8 mouse cellular contexts compared by ENCODE assay signal in genomic region chr17:28256651-28257328, GRCm38 (mm10). TPM values are rescaled to one million over a fixed set of nuclear protein-coding genes. Genes with fewer than 3 reads are reported as not detected.
DNase-seq lines count a peak whose midpoint lies in the region; ATAC-seq lines count a peak whose summit lies in the region.

No protein-coding gene starts in this region.

- no peak overlapping the region for H3K4me3 ChIP-seq in midbrain, embryonic 15.5 days
- no peak overlapping the region for H3K4me3 ChIP-seq in midbrain, embryonic 16.5 days (ENCODE audit: low read depth, low read length)
- no peak overlapping the region for H3K4me3 ChIP-seq in embryonic facial prominence, embryonic 10.5 days
- no peak overlapping the region for H3K4me3 ChIP-seq in limb, embryonic 11.5 days (ENCODE audit: low read depth, low read length)

- no peaks in the 10 kb centered on the region for H3K36me3 ChIP-seq in midbrain, embryonic 15.5 days (replicated peaks)
- H3K36me3 ChIP-seq in midbrain, embryonic 16.5 days (ENCODE audit: control insufficient read depth, insufficient read depth, low read length), result no peaks in the 10 kb centered on the region
- peaks cover 18% of the 10 kb centered on the region for H3K36me3 ChIP-seq in embryonic facial prominence, embryonic 10.5 days (replicated peaks)
- peaks cover 2% of the 10 kb centered on the region; the same call in 1 of the 2 replicates for H3K36me3 ChIP-seq in limb, embryonic 11.5 days (ENCODE audit: control insufficient read depth, insufficient read depth, low read length)

- no peaks in the 10 kb centered on the region for H3K9me3 ChIP-seq in midbrain, embryonic 15.5 days
- H3K9me3 ChIP-seq in midbrain, embryonic 16.5 days (replicated peaks; ENCODE audit: control insufficient read depth, low read length, poor library complexity, severe bottlenecking), result no peaks in the 10 kb centered on the region
- H3K9me3 ChIP-seq in embryonic facial prominence, embryonic 10.5 days, result peaks cover 9% of the 10 kb centered on the region; the same call in 1 of the 2 replicates
- no peaks in the 10 kb centered on the region for H3K9me3 ChIP-seq in limb, embryonic 11.5 days (ENCODE audit: control insufficient read depth, low read length)

- DNase-seq in embryonic facial prominence, embryonic 10.5 days (ENCODE audit: low spot score), result peak; percentile 57
- peak; percentile 70 for DNase-seq in heart, postnatal 25 days (ENCODE audit: low spot score)
- DNase-seq in limb, embryonic 11.5 days (ENCODE audit: low spot score), result peak; percentile 55
- DNase-seq in monocyte, adult 2 months (ENCODE audit: low read depth in 1 of 2, low spot score in 2 of 2), result peak; percentile 59 to 65
- no peak for DNase-seq in right cerebral cortex, postnatal 4 days
- no peak for DNase-seq in right cerebral cortex, adult 18-20 months

- no peak overlapping the region for H3K9ac ChIP-seq in midbrain, embryonic 15.5 days
- H3K9ac ChIP-seq in midbrain, embryonic 16.5 days (ENCODE audit: low read depth, low read length), result no peak overlapping the region
- no peak overlapping the region for H3K9ac ChIP-seq in limb, embryonic 11.5 days (ENCODE audit: low read length)

- H3K4me2 ChIP-seq in midbrain, embryonic 15.5 days, result no peak overlapping the region
- no peak overlapping the region for H3K4me2 ChIP-seq in midbrain, embryonic 16.5 days (ENCODE audit: low read length)
- H3K4me2 ChIP-seq in limb, embryonic 11.5 days (ENCODE audit: low read depth, severe bottlenecking), result 0 out of 2 replicates have a peak overlapping the region, but pooled peaks have one; percentile 2

- 0 out of 2 replicates have a peak overlapping the region, but pooled peaks have one; percentile 35 for H3K27ac ChIP-seq in midbrain, embryonic 15.5 days
- H3K27ac ChIP-seq in midbrain, embryonic 16.5 days (ENCODE audit: low read length), result no peak overlapping the region
- peak overlapping the region; percentile 77 for H3K27ac ChIP-seq in embryonic facial prominence, embryonic 10.5 days (replicated peaks)
- peak overlapping the region; percentile 80 for H3K27ac ChIP-seq in limb, embryonic 11.5 days (replicated peaks; ENCODE audit: low read depth, low read length)

- H3K27me3 ChIP-seq in midbrain, embryonic 15.5 days (replicated peaks), result no peaks in the 10 kb centered on the region
- no peaks in the 10 kb centered on the region for H3K27me3 ChIP-seq in midbrain, embryonic 16.5 days (ENCODE audit: control insufficient read depth, insufficient read depth, low read depth, low read length)
- no peaks in the 10 kb centered on the region for H3K27me3 ChIP-seq in embryonic facial prominence, embryonic 10.5 days (replicated peaks; ENCODE audit: low read depth, poor library complexity, severe bottlenecking)
- no peaks in the 10 kb centered on the region for H3K27me3 ChIP-seq in limb, embryonic 11.5 days (ENCODE audit: control insufficient read depth, insufficient read depth, low read length)

- no peak for ATAC-seq in midbrain, embryonic 15.5 days (replicated peaks)
- ATAC-seq in midbrain, embryonic 16.5 days, result no peak
- peak; percentile 48; the same call in 1 of the 2 replicates for ATAC-seq in limb, embryonic 11.5 days (ENCODE audit: insufficient number of reproducible peaks, low FRiP score, low TSS enrichment, low read depth)

- H3K4me1 ChIP-seq in midbrain, embryonic 15.5 days, result peaks cover 7% of the 10 kb centered on the region; the same call in 1 of the 2 replicates
- H3K4me1 ChIP-seq in midbrain, embryonic 16.5 days (ENCODE audit: control insufficient read depth, insufficient read depth, low read length), result peaks cover 8% of the 10 kb centered on the region
- H3K4me1 ChIP-seq in embryonic facial prominence, embryonic 10.5 days, result peaks cover 56% of the 10 kb centered on the region
- peaks cover 31% of the 10 kb centered on the region for H3K4me1 ChIP-seq in limb, embryonic 11.5 days (ENCODE audit: control insufficient read depth, insufficient read depth, low read length)

- 82% methylated on average over 13 of the region's 13 CpGs for WGBS in midbrain, embryonic 15.5 days
- WGBS in midbrain, embryonic 16.5 days, result 86% methylated on average over 13 of the region's 13 CpGs
- 67% methylated on average over 13 of the region's 13 CpGs for WGBS in embryonic facial prominence, embryonic 10.5 days
- whole genome bisulfite sequencing in limb, embryonic 11.5 days, result 63% methylated on average over 13 of the region's 13 CpGs

- intact Hi-C loops in heart, postnatal 25 days (cut with DNase I), result loop anchor here (1.0 kb wide), 1 partner anchor 24 kb away; the partner anchor contains the start of gene Ppard

RNA-seq across cellular contexts. Expression of gene Ppard, which starts 24.3 kb away (rescaled TPM):
- polyA plus RNA-seq in midbrain, embryonic 15.5 days (2015; fragmentation: Nextera tagmentation; extraction: Ambion mirVana), result 1.8 TPM in 2 replicates
- polyA plus RNA-seq in midbrain, embryonic 16.5 days (2015; fragmentation: Nextera tagmentation; extraction: Ambion mirVana), result 1.2 and 1.6 TPM in 2 replicates
- 1.4 and 1.9 TPM in 2 replicates for polyA plus RNA-seq in embryonic facial prominence, embryonic 10.5 days (2016; fragmentation: Nextera tagmentation; extraction: Ambion mirVana)
- 10 to 100 TPM; 40.4 to 40.6 TPM for total RNA-seq in heart, postnatal 25 days (2021)
- 2.3 and 2.7 TPM in 2 replicates for polyA plus RNA-seq in limb, embryonic 11.5 days (2014; fragmentation: Nextera tagmentation; extraction: Ambion mirVana)

RNA-seq across cellular contexts. Expression of gene Def6, which starts 49.2 kb away (rescaled TPM):
- 5.3 and 7.3 TPM in 2 replicates for polyA plus RNA-seq in midbrain, embryonic 15.5 days (2015; fragmentation: Nextera tagmentation; extraction: Ambion mirVana)
- 6.1 and 6.8 TPM in 2 replicates for polyA plus RNA-seq in midbrain, embryonic 16.5 days (2015; fragmentation: Nextera tagmentation; extraction: Ambion mirVana)
- 3.4 and 3.7 TPM in 2 replicates for polyA plus RNA-seq in embryonic facial prominence, embryonic 10.5 days (2016; fragmentation: Nextera tagmentation; extraction: Ambion mirVana)
- total RNA-seq in heart, postnatal 25 days (2021), result 1 to 10 TPM; 2.4 to 2.8 TPM
- polyA plus RNA-seq in limb, embryonic 11.5 days (2014; fragmentation: Nextera tagmentation; extraction: Ambion mirVana), result 4.5 and 5.6 TPM in 2 replicates

RNA-seq across cellular contexts. Expression of gene Fance, which starts 56.5 kb away (rescaled TPM):
- polyA plus RNA-seq in midbrain, embryonic 15.5 days (2015; fragmentation: Nextera tagmentation; extraction: Ambion mirVana), result 27.8 and 28.5 TPM in 2 replicates
- 25.2 and 26.3 TPM in 2 replicates for polyA plus RNA-seq in midbrain, embryonic 16.5 days (2015; fragmentation: Nextera tagmentation; extraction: Ambion mirVana)
- polyA plus RNA-seq in embryonic facial prominence, embryonic 10.5 days (2016; fragmentation: Nextera tagmentation; extraction: Ambion mirVana), result 28.4 and 30.9 TPM in 2 replicates
- 10 to 100 TPM; 10.5 to 11.1 TPM for total RNA-seq in heart, postnatal 25 days (2021)
- polyA plus RNA-seq in limb, embryonic 11.5 days (2014; fragmentation: Nextera tagmentation; extraction: Ambion mirVana), result 27.3 and 29.4 TPM in 2 replicates

Comparison
In these comparisons a context has a peak if more than half of its experiments do, and no peak if none do; other contexts are left out.
1. DNase-seq: peak in embryonic facial prominence, embryonic 10.5 days (single experiment), heart, postnatal 25 days (single experiment), limb, embryonic 11.5 days (single experiment) and monocyte, adult 2 months (2 of 2); none in right cerebral cortex, postnatal 4 days (single experiment) and right cerebral cortex, adult 18-20 months (single experiment).